Mouse (Mus musculus) embryo, embryonic 9.5 days (tissue): ENCODE results near the gene Gsk3a.
A peak's percentile ranks its signal among the peaks of the same experiment; 100 is the strongest.

Experiments
- DNase-seq: peaks from one replicate; pipeline ENCODE4 v3.0.0-alpha.2; 2017; ENCODE audit errors: extremely low spot score

Gsk3a gene

DNA sequence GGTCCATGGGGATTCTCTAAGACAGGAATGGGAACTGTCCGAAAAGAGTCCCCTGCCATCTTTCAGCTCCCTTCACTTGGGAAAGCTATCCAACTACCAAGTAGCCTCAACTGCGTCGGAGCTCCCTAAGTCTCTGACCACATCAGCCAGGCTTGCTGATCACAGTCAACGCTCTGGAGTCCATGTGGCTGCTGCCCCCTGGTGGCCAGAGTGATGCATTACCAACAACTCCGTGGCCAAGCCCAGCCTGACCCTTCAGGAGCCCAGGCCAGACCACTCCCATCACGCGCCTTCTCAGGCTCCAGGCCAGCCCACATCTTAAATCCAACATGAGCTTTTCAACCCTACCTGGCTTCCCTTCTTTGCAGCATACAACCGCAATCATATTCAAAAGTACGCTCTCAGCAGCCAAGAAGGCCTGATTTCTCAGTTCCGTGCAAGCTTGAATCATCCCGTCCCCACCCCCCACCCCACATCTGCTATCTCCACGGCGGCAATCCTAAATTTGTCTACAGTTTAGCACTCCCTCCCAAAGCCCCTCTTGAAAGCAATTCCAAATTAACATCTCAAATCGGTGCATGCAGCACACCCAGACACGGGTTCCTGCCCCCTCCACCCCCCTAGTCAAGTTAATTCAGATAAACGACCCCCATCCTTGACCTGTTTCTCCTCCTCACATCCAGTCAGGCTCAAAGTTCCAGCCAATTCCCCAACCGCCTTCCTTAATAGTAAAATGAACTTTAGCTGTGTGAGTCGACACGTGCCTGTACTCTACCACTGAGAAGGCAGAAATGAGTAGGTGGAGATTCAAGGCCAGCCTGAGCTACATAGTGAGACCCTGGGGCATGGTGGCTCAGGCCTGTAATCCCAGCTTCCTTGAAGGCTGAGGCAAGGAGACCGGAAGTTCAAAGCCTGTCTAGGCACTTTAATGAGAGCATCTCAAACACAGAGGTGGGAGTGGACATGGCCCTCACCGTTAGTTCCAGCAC, 49.7 kb downstream of the Gsk3a start:
- peak; percentile 91 for DNase-seq

GRCm38 (mm10) chr7:25184091-25184490, 53.6 kb downstream of the Gsk3a start:
- DNase-seq: no peak

DNA sequence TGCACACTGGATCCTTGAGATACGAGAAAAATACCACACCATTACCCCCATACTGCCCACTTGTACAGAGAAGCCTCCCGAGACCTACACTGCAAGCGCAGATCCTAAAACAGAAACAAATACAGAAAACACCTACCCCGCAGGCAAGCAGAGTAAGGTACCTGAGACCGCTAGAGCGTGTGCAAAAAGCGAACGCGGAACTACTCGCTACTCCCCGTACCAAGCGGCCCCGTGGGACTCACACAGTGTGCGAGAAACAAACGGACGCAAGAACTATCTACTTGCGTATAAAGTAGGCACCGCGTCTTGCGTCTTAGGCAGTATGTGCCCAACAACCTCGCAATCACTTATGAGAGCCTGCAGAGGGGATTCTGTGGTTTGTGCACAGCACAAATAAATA, 55.8 kb downstream of the Gsk3a start:
- no peak for DNase-seq

- peak; percentile 65 for DNase-seq
Measured at GRCm38 (mm10) chr7:25181331-25181790, 56.3 kb downstream of the Gsk3a start.

- DNase-seq: no peak
Measured at GRCm38 (mm10) chr7:25180512-25180911, 57.1 kb downstream of the Gsk3a start.

GRCm38 (mm10) chr7:25179606-25180161, 58.0 kb downstream of the Gsk3a start, which contains the start of gene Pou2f2:
Gene Pou2f2, minus strand, starts transcription at chr7:25179726.
- DNase-seq: peak; percentile 88

DNA sequence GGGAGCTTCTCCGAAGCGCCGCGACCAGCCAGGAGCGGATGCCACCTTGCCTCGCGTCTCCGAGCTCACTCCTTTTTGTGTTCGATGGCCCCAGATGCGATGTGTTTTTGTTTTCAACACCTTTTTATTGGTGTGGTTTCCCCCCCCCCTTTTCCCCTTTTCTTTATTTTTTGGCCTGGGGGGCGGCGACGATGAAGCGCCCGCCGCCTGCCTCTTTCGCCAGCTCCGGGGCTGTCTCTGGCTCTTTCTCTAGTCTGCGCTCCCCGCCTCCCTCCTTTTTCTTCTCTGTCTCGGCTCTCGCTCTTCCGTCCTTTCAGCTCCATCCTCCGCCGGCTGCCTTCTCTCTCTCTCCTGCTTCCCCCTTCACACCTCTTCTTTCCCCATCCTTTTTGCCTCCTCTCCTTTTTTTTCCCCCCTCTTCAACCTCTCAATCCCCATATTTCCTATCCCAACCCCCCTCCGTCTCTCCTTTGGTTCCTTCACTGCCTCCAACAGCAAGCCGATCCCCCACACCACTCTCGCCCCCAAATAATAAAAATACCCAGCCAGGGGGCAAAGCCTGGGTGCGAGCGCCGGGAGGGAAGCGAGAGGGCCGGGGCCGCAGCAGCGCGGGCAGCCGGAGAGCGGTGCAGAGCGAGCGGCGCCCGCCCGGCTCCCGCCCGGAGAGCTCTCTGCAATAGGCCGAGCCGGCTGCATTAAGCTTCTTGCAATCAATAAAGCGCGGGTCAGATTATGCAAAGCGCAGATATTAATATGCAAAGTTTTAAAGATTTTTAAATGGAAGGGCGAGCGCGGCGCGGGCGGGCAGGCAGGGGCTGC, 58.7 kb downstream of the Gsk3a start:
- peak; percentile 50 for DNase-seq

- DNase-seq: no peak
Measured at GRCm38 (mm10) chr7:25178317-25178716, 59.3 kb downstream of the Gsk3a start.
